Mouse (Mus musculus): ENCODE measurements at regions not wholly inside any gene's neighbourhood (a gene's known extent, or its start where the extent isn't known, plus 50 kb on each side); places are given as distances from the start of the nearest gene placed in this dataset.

- DNase-seq (ENCODE audit: low read depth, low spot score) = peak; percentile 52
Observed at GRCm38 (mm10) chr4:23567827-23568226, 928.4 kb upstream of the Mms22l start.

- peak; percentile 82 for DNase-seq (ENCODE audit: low read depth, low spot score)
Observed at GRCm38 (mm10) chr4:23573013-23573412, 923.2 kb upstream of the Mms22l start.

- DNase-seq (ENCODE audit: low read depth, low spot score) = no peak
Observed at GRCm38 (mm10) chr4:23587412-23587811, 908.8 kb upstream of the Mms22l start.

- no peak for DNase-seq (ENCODE audit: low read depth, low spot score)
Observed at GRCm38 (mm10) chr4:23590883-23591282, 905.4 kb upstream of the Mms22l start.

DNA sequence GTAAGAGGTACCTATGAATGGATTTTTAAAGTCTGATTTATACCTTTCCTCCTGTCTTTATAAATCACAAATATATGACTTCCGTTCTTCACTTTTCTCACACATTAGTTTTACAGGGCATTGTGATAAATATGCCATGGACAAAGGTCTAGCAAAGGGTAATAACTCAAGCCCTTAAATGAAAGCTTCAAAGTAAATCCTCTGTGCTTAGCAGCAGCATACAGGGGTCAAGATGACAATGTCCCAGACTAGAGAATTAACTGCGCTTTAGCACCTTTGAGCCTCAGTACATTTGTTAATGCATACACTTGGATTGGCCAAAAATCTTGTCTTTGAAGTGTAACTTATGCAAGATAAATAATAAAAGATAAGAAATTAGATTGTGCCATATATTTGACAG lies 904.7 kb upstream of the Mms22l start:
- DNase-seq (ENCODE audit: low read depth, low spot score) = no peak

DNA sequence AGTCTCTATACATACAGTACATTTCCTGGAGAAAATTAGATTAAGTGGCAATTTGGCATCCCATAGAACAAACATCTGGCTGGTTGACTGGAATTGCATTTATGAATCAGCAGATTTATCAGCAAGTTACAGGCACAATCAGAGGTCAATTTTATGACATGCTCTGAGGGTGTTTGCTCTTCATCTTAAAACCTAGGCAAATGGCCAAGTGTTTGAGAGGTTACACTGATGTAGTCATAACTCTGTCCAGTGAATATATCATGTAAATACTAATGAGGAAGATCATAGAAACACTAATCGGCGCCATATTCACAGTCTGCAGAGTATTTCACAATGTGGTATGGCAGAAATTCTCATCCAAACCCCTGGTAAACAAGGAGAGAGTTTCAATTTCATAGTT lies 896.2 kb upstream of the Mms22l start:
- no peak for DNase-seq (ENCODE audit: low read depth, low spot score)

DNA sequence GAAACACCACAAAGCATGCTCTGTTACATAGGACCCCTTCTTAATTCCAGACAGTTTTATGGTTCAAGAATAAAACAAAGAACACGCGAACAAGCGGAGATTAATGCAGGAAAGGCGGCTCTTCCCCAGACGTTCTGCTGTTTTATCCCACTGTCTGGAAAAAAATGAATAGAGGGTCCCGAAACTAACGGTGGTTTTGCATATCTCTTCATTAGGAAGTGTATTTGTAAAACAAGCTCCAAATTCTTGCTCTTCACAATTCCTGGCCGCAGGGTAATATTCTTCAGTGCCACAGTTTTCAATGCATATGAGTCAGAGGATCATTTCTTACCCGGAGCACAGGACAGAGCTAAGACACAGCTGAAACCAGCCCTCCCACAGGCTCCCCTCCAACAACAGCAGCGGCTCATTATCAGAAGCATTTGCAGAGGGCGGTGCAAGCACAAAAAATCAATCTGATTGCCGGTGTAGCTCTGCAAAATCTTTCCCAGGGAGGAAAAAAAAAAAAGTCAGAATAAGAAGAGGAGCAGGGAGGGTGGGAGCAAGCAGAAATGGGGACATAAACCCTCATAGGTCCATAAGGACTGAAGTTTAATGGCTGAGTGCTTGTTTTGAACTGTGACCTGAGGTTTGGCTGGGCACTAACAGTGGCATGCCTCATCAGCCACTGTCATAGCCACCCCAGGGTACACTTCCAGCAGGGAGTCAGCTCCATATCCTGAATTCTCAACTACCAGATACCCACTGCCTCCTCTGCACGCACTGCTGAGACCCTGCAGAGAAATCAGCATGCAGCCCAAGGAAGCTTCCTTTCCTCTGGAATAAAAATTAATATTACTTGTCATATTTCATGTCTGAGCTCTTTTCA lies 894.6 kb upstream of the Mms22l start:
- DNase-seq (ENCODE audit: low read depth, low spot score) = no peak

- DNase-seq (ENCODE audit: low read depth, low spot score) = no peak
Observed at GRCm38 (mm10) chr4:23602294-23602932, 893.8 kb upstream of the Mms22l start.

DNA sequence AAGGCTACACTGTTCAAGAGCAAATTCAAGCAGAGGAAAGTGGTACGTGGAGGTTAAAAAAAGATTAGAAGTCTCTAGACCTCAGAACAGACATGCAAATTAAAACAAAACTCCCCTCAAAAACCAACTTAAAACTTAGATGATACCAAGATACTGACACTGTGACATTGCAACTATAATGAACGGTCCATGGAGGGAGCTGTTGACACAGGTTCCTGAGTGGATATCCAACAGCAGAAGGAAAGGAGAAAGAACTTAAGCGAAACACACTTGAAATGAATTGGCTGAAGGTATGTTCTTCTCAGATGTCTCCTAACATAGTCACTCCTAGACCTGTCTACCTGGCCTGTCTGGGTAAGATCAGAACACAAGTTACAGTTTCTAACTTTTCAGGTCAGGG lies 888.9 kb upstream of the Mms22l start:
- DNase-seq (ENCODE audit: low read depth, low spot score) = no peak

DNA sequence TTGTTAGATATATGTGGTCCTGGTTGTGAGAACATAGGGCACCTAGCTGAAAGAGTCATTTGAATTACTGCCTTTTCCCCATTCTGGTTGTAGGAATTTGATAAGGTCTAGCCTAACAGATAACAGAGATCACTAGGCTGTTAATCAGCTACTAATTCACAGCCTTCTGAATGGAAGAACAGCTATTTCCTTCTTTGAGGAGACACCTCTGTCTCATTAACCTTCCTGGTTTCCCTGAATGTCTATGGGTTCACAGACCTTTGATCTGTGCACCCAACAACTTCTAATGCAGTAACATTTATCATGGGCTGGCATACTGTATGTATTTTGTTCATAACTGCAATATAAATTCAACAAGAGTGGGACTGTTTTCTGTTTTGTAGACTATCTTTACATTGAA lies 875.0 kb upstream of the Mms22l start:
- DNase-seq (ENCODE audit: low read depth, low spot score) = no peak

- DNase-seq (ENCODE audit: low read depth, low spot score) = peak; percentile 76
Observed at GRCm38 (mm10) chr4:23622231-23622630, 874.0 kb upstream of the Mms22l start.

DNA sequence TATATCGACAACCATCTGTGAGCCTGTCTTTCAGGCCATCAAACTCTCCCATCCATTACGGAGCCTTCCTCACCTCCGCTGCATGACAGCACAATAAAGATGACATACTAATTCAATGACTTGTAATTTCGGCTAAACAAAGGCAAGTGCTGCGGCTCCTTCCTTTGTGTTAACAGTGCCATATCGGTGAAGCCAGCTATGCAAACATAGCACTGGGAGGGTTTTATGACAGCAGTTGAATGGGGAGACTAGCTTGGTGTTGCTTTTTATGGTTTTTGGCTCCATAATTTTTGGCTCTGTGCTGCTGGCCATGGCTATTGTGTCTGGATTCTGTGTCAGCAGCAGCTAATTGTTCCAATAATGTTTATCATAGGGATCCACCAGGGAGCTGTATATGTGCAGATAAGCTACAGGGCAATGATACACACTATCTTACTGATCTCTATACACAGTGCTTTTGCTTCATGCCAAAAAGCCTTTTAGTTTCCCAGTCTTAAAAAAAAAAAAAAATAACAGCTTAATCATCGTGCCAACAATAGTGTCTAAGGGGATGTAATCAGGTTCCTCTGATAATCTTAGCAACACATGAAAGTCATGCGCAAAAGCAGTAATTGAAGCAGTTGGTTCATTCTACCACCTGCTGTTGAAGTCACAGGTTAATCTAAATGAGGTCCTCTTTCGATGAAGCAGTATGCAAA lies 859.9 kb upstream of the Mms22l start:
- DNase-seq (ENCODE audit: low read depth, low spot score) = no peak

- DNase-seq (ENCODE audit: low read depth, low spot score) = no peak
Observed at GRCm38 (mm10) chr4:23636929-23637235, 859.4 kb upstream of the Mms22l start.

GRCm38 (mm10) chr4:23656671-23657070 lies 839.6 kb upstream of the Mms22l start:
- peak; percentile 60 for DNase-seq (ENCODE audit: low read depth, low spot score)

DNA sequence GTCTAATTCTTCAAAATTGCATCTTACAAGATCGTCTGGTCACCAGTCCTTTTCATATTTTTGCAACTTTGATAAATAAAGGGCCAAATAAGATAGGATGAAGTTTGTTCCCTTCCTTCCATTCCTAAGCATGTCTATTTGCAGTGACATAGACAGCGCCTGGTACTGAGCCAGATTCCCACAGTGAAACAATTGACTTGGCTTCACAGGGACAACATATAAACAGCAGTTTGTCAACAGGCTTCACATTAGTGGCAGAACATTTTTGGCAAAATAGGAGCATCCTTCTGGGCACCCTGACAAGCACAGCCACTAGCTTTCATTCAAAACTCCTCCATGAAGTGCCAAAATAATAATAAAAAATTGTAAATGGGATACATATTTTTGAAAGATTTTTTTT lies 827.4 kb upstream of the Mms22l start:
- no peak for DNase-seq (ENCODE audit: low read depth, low spot score)

DNA sequence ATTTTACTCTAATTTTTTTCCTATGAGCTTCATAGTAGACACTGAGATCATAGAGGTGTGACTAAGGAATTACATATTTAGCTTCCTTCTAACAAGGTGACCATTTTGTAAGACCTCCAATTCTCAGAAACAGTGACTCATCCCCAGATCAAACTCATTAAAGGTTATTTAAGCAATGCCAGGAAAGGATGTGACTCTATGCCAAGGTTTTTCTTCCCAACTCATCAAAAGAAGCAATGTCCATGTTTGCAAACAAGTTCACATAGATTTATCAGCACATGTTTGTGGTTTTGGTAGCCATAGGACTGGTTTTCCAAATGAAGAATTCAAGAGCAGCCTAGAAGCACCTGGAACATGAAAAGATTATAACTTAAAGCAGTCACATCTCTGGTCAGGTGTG lies 792.6 kb upstream of the Mms22l start:
- no peak for DNase-seq (ENCODE audit: low read depth, low spot score)

DNA sequence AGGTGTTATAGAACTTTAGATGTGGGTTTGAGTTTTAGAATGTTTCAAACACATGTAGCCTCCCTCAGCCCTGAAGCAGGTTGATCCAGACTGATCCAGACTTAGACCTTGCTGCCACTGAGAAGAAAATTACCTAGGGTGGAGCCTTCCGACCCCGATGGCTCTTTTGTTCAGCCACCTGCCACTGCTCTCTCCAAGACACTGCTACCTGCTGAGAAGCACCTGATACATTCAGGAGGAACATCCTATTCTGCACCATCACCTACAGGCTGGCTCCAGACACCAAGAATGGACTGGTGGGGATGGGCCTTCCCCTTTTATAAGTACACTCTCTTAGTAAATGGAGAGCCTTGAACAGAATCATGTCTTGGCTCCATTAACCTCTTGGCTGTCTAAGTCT lies 785.5 kb upstream of the Mms22l start:
- DNase-seq (ENCODE audit: low read depth, low spot score) = peak; percentile 63

- DNase-seq (ENCODE audit: low read depth, low spot score) = no peak
Observed at GRCm38 (mm10) chr4:23713781-23714415, 782.4 kb upstream of the Mms22l start.

- no peak for DNase-seq (ENCODE audit: low read depth, low spot score)
Observed at GRCm38 (mm10) chr4:23727846-23728245, 768.4 kb upstream of the Mms22l start.

GRCm38 (mm10) chr4:23732471-23732870 lies 763.8 kb upstream of the Mms22l start:
- no peak for DNase-seq (ENCODE audit: low read depth, low spot score)

DNA sequence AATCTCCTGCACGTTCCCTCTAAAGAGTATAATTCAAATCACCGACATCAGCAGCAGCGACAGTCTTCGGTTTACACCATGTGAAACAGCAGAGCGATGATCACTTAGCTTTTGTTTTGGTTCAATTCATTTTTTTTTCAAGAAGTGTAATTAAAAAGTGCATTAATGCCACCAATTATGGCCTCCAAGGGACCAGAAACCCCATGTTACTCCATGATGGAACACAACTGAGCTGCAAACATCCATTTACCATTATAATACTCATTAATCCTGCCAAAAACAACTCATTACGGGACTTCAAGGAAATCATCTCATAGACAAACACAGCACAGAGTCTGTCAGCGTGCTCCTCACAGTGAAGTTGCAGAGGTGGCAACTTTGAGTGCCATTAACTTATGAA lies 752.2 kb upstream of the Mms22l start:
- DNase-seq (ENCODE audit: low read depth, low spot score) = no peak

GRCm38 (mm10) chr4:23758005-23758404 lies 738.2 kb upstream of the Mms22l start:
- DNase-seq (ENCODE audit: low read depth, low spot score) = no peak

All from ZHBTc4 (cell line).